Mouse (Mus musculus) limb, embryonic 14.5 days (tissue): ENCODE data around the gene Fam187a. TPM values are rescaled to one million over a fixed set of nuclear protein-coding genes. Genes with fewer than 3 reads are reported as not detected.

Experiments used
- ATAC-seq: fragments of 200-750 bp; cut with Nextera tagmentation; 2 replicates; pipeline ENCODE4 v1.8.0; 2017; ENCODE audit warnings: low read depth, moderate number of reproducible peaks, moderate TSS enrichment; ENCODE audit not compliant: low FRiP score
- DNase-seq: peaks from one replicate; pipeline ENCODE4 v3.0.0-alpha.2; 2015; ENCODE audit warnings: low spot score
- H3K27ac ChIP-seq: fragments of 300-500 bp; sonication (generic); replicated peaks from 2 replicates; pipeline ENCODE4 v1.5.1; 2014; ENCODE audit warnings: low read depth, mild to moderate bottlenecking, low read length, moderate library complexity, mixed read lengths
- H3K27me3 ChIP-seq: fragments of 300-500 bp; sonication (generic); 2 replicates; pipeline ENCODE4 v1.6.1; 2014; ENCODE audit warnings: low read length, mixed read lengths; ENCODE audit not compliant: control insufficient read depth, insufficient read depth
- H3K36me3 ChIP-seq: fragments of 300-500 bp; sonication (generic); 2 replicates; pipeline ENCODE4 v1.6.1; 2014; ENCODE audit warnings: mild to moderate bottlenecking, low read length, moderate library complexity, mixed read lengths; ENCODE audit not compliant: control insufficient read depth, insufficient read depth
- H3K4me1 ChIP-seq: fragments of 300-500 bp; sonication (generic); 2 replicates; pipeline ENCODE4 v1.6.1; 2014; ENCODE audit warnings: antibody characterized with exemption, low read length, mixed read lengths; ENCODE audit not compliant: control insufficient read depth, insufficient read depth
- H3K4me2 ChIP-seq: fragments of 300-500 bp; sonication (generic); replicated peaks from 2 replicates; pipeline ENCODE4 v1.6.1; 2014; ENCODE audit warnings: low read depth, mild to moderate bottlenecking, low read length, moderate library complexity; ENCODE audit not compliant: severe bottlenecking
- H3K4me3 ChIP-seq: fragments of 300-500 bp; sonication (generic); replicated peaks from 2 replicates; pipeline ENCODE4 v1.5.1; 2014; ENCODE audit warnings: low read length
- H3K9ac ChIP-seq: fragments of 300-500 bp; sonication (generic); 2 replicates; pipeline ENCODE4 v1.6.1; 2014; ENCODE audit warnings: mild to moderate bottlenecking, low read depth, low read length, moderate library complexity; ENCODE audit not compliant: severe bottlenecking
- H3K9me3 ChIP-seq: fragments of 300-500 bp; sonication (generic); 2 replicates; pipeline ENCODE4 v1.6.1; 2016; ENCODE audit warnings: low read length; ENCODE audit not compliant: control insufficient read depth
- POLR2A ChIP-seq: fragments of 200-500 bp; IDR thresholded peaks from 2 replicates; pipeline ENCODE4 v1.8.0; 2012; ENCODE audit warnings: inconsistent platforms, mild to moderate bottlenecking, moderate library complexity, borderline replicate concordance; ENCODE audit not compliant: insufficient read depth, insufficient read length; ENCODE audit errors: extremely low read depth
- WGBS: fragments of 180-500 bp; shearing (Covaris S2); extraction: QIAGEN DNeasy Blood & Tissue Kit; methylation state at CpG from one replicate; pipeline ENCODE4 v1.1.7; 2014; 5-methylcytosine and 5-hydroxymethylcytosine counted together
- polyA plus RNA-seq, 2 experiments: library from polyadenylated mRNA; depleted of rRNA in 1 of 2; stranded (reverse) in 1 of 2; unstranded in 1 of 2; fragments of >200 nt; fragmentation: Nextera tagmentation in 1 of 2; extraction: Ambion mirVana in 1 of 2; gene quantifications; 2 replicates each; pipeline versions ENCODE4 v1.2.1 to v1.2.3; 2012 to 2014

The Fam187a gene
- polyA plus RNA-seq, 2 experiments, result not detected

DNA sequence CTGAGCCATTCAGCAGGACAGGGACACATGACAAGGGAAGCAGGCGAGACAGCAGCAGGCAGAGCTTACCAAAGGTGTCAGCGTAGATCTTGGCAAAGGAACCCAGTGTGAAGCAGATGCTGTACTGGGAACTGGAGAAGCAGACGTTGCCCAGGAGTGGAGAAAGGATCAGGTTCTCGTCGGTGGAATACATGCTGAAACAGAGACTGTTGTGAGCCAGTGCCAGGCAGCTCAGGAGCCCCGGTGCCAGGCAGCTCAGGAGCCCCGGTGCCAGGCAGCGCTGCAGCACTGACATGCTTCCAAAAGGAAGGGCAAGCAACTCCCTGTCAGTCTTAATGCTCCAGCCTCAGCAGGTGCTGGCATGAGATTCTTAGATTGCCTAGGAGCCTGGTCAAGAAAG is 25.0 kb upstream of the Fam187a start:
- DNase-seq (no peak), ATAC-seq (no peak)
- no peaks in the 10 kb centered on the region for H3K27me3 ChIP-seq
- no peak for TF ChIP-seq POLR2A
- no peak overlapping the region for H3K4me2 ChIP-seq
- 92% methylated on average over 8 of the region's 8 CpGs for WGBS
- no peak overlapping the region for H3K4me3 ChIP-seq
- no peak overlapping the region for H3K9ac ChIP-seq
- peaks cover 81% of the 10 kb centered on the region for H3K36me3 ChIP-seq
- no peaks in the 10 kb centered on the region for H3K4me1 ChIP-seq
- H3K9me3 ChIP-seq, result no peaks in the 10 kb centered on the region
- no peak overlapping the region for H3K27ac ChIP-seq

DNA sequence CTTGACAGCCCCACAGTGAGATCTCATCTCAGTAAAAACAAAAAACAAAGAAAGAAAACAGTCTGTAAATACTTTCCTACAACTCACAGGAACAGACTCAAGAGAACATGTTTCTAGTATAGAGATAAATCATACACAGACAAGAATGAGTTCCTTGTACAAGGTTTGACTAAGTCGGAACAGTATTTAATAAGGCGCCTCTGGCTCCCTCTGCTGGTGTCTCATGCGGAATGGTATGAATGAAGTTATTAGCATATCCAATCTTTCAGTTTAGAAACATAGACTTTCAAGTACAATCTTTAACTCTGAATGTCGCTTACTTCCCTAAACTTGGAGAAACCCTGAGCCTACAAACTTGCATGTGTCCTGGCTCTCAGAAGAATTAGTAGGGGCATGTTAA is 20.7 kb upstream of the Fam187a start:
- Histone ChIP-seq H3K4me3 (no peak overlapping the region), H3K4me1 (no peaks in the 10 kb centered on the region), H3K27ac (no peak overlapping the region), H3K27me3 (no peaks in the 10 kb centered on the region), H3K36me3 (peaks cover 94% of the 10 kb centered on the region), H3K9ac (no peak overlapping the region), H3K9me3 (no peaks in the 10 kb centered on the region), H3K4me2 (no peak overlapping the region)
- WGBS, result 36% methylated on average over 4 of the region's 4 CpGs
- peak; percentile 95 for DNase-seq
- ATAC-seq, result peak; percentile 70; the same call in 1 of the 2 replicates
- TF ChIP-seq POLR2A, result no peak

DNA sequence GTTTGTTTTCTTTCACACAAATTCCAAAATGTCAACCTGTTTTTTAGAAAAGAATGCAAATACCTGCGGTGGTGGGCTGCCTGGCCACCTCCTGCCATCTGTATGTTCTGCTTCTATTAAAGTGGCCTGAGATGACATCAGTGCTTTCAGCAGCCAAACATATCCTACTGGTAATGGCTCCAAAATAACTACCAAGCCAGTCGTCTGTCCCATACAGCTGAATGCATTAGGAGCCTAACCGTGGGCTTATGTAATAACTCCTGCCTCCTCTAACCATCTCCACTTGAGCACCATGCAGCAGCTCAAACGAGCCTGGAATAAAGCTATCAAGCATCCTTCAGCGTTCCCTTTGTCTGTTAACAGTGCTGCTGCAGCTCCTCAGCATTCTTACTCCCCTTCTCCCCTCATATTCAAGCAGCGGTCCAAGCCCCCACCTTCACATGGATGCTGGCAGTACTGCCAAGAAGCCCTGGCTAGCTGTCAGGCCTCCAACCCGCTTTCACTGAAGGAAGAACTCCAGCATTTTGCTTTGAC is 10.1 kb upstream of the Fam187a start:
- Histone ChIP-seq H3K36me3 (peaks cover 54% of the 10 kb centered on the region), H3K9me3 (no peaks in the 10 kb centered on the region), H3K27me3 (no peaks in the 10 kb centered on the region), H3K4me3 (no peak overlapping the region), H3K4me2 (no peak overlapping the region), H3K9ac (no peak overlapping the region), H3K27ac (no peak overlapping the region), H3K4me1 (peaks cover 4% of the 10 kb centered on the region; the same call in 1 of the 2 replicates)
- TF ChIP-seq POLR2A, result no peak
- 91% methylated on average over 7 of the region's 7 CpGs for WGBS
- no peak for DNase-seq
- no peak for ATAC-seq

DNA sequence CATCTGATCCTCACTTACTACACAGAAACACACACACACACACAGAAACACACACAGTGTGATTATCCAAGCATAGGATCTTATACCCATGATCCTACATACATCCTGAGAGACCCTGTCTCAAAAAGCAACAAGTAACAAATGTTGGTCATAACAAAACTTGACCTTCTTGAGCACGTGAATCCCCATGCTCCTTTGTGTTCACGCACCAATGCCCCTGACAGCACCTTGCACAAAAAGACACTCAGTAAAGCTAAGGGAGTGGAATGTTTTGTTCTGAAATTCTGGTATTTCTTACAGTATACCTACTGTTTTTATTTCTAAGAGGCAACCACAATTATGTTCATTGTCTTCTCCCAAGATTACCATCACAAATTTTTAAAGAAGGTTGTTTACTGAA is 5.4 kb upstream of the Fam187a start:
- Histone ChIP-seq H3K27me3 (no peaks in the 10 kb centered on the region), H3K27ac (no peak overlapping the region), H3K36me3 (peaks cover 24% of the 10 kb centered on the region), H3K4me2 (peak overlapping the region; percentile 77), H3K9me3 (no peaks in the 10 kb centered on the region), H3K9ac (no peak overlapping the region; the same call in 1 of the 2 replicates), H3K4me3 (no peak overlapping the region; the same call in 1 of the 2 replicates), H3K4me1 (peaks cover 7% of the 10 kb centered on the region; the same call in 1 of the 2 replicates)
- WGBS, result 86% methylated on average over 2 of the region's 2 CpGs
- DNase-seq (no peak), ATAC-seq (no peak)
- TF ChIP-seq POLR2A, result no peak

DNA sequence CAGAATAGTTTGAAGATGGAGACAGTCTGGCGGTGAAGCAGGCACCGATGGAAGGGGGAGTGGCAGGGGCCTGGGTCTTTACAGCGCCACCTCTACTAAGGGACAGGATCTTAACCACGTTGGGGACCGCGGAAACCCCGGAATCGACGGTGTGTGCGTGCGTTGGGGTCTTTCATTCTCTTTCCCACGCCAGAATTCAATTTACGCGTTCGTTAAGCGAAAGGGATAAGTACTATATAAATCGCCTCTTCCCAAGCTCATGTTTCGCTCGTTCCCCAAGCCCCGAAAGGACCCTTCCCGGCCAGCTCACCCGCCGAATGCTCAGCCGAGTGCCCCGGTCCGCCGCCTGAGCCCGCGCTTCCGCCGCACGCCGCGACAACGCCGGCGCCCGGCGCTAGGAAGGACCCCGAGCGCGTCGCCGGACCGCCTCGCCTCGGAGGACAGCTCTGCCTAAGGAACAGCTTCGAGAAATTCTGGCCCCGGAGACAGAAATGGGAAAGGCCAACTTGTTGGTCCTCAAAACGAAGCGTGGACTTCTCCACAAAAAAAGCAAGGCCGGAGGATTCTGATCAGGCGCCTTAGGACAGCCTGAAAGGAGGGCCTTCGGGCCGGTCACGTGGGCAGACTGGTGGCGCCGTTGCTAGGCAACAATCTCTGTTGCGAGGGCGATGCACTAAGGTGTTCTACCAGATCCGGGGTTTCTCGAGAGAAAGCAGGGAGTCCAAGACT is 4.2 kb upstream of the Fam187a start, which contains the start of the genes Eftud2 and Ccdc103:
Gene Eftud2, minus strand, starts transcription at position 401 of the 729 bp plus-strand sequence.
Gene Ccdc103, plus strand, starts transcription at position 620 of the 729 bp plus-strand sequence.
- peak within 1 kb of the TSS; percentile 77 for H3K4me2 ChIP-seq
- WGBS, result under 1% methylated on average over 62 of the region's 62 CpGs

More for the DNA sequence above, 4.2 kb upstream of the Fam187a start, which contains the start of the genes Eftud2 and Ccdc103:
- H3K27ac ChIP-seq, result peak within 1 kb of the TSS; percentile 85
- no peaks in the 10 kb centered on the region for H3K9me3 ChIP-seq
- peak within 1 kb of the TSS; percentile 69 for H3K4me3 ChIP-seq
- TF ChIP-seq POLR2A, result peak; percentile 92
- peaks cover 7% of the 10 kb centered on the region; the same call in 1 of the 2 replicates for H3K4me1 ChIP-seq
- H3K9ac ChIP-seq, result peak within 1 kb of the TSS; percentile 69
- DNase-seq (peak; percentile 94), ATAC-seq (peak; percentile 92)
- no peaks in the 10 kb centered on the region for H3K27me3 ChIP-seq
- H3K36me3 ChIP-seq, result peaks cover 13% of the 10 kb centered on the region
